Mouse (Mus musculus) telencephalon, adult 2 months (tissue): ENCODE measurements around the gene Ptpro.

Experiments used
- DNase-seq: peaks from one replicate; pipeline ENCODE4 v3.0.0-alpha.2; 2011; ENCODE audit warnings: low read depth, low spot score

The Ptpro gene

GRCm38 (mm10) chr6:137496562-137496961, 244.4 kb downstream of the Ptpro start:
- no peak for DNase-seq

- no peak for DNase-seq
These were observed 245.2 kb downstream of the Ptpro start for GRCm38 (mm10) chr6:137497208-137497835.

- no peak for DNase-seq
These were observed 246.7 kb downstream of the Ptpro start for GRCm38 (mm10) chr6:137498781-137499180.

GRCm38 (mm10) chr6:137503009-137503408, 250.9 kb downstream of the Ptpro start:
- no peak for DNase-seq

- DNase-seq, result no peak
These were observed 251.3 kb downstream of the Ptpro start for GRCm38 (mm10) chr6:137503462-137503861.

- no peak for DNase-seq
These were observed 251.9 kb downstream of the Ptpro start for GRCm38 (mm10) chr6:137504052-137504451.

- no peak for DNase-seq
These were observed 253.6 kb downstream of the Ptpro start for GRCm38 (mm10) chr6:137505555-137506227.

- DNase-seq, result no peak
These were observed 254.4 kb downstream of the Ptpro start for GRCm38 (mm10) chr6:137506563-137506962.

GRCm38 (mm10) chr6:137508936-137509335, 256.8 kb downstream of the Ptpro start:
- DNase-seq, result no peak

- DNase-seq, result no peak
These were observed 257.4 kb downstream of the Ptpro start for GRCm38 (mm10) chr6:137509341-137510045.

GRCm38 (mm10) chr6:137512753-137513152, 260.6 kb downstream of the Ptpro start:
- no peak for DNase-seq
